Mouse (Mus musculus) layer of hippocampus, postnatal 14 days (tissue): ENCODE measurements around the gene Gm12184. TPM values are rescaled to one million over a fixed set of nuclear protein-coding genes. Genes with fewer than 3 reads are reported as not detected.
"Not testable (repeated sequence)": the region's sequence is repeated elsewhere in the genome, so short reads cannot be mapped to it uniquely, and the experiment has no call there.

Experiments used
- DNase-seq, 2 experiments: peaks; one replicate each; pipeline ENCODE4 v3.0.0; 2021 to 2022; ENCODE audit warnings: low spot score in 2 of 2, mixed read lengths in 1 of 2
- total RNA-seq, 2 experiments: library from RNA; stranded (reverse); gene quantifications; 2 replicates each; pipeline ENCODE4 v1.2.3; 2021

Gm12184 gene
- total RNA-seq, 2 experiments from 2014 or later, result 1.4 to 1.9 TPM

GRCm38 (mm10) chr11:48850240-48850639 is 23.8 kb upstream of the Gm12184 start:
- DNase-seq, result no peak

DNA sequence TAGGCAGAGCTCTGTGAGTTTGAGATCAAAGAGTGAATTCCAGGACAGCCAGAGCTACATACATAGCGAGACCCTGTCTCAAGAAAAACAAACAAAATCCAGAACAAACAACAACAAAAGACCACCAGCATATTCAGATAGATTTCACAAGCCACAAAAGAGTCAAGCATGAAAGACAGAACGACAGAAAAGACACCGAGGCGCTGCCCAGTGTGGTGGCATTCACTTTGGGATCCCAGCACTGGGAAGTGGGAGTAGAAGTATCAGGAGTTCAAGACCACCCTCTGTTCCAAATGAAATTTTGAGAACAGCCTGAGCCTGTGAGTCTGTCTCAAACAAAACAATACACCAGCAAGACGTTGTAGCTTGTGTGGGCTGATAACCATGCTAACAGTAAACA is 20.4 kb upstream of the Gm12184 start:
- no peak for DNase-seq

DNA sequence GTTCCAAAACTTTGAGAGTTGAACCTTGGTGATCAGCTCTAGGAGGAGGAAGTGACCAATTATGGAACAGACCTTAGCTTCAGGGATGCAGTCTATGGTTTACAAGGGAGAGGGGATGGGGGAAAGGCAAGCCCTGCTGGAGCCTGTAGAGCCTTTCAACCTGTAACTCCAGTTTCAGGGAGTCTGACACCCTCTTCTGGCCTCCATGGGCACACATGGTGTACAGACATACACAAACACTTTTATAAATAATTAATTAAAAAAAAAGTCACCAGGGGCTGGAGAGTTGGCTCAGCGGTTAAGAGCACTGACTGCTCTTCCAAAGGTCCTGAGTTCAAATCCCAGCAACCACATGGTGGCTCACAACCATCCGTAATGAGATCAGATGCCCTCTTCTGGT is 19.9 kb upstream of the Gm12184 start:
- DNase-seq, result not testable (repeated sequence)

DNA sequence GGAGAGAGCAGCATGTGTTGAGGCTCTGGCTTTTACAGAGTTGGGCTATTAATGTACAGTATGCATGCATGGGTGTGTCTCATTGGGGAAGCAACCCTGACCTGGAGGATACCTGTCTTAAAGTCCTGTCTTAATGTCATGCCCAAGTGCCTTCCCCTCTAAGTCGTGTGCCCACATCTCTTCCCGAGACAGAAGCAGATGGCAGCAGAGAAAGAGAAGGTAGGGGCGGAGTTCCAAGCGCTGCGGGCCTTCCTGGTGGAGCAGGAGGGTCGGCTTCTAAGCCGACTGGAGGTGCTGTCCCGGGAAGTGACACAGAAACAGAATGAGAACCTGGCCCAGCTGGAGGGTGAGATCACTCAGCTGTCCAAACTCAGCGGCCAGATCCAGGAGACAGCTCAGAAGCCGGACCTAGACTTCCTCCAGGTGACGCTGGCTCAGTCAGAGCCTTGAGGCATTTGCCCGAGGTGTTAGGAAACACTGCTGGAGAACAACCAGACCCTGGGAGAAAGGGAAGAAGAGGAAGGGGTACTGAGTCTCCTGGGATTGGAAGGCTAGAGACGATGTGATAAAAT is 18.9 kb upstream of the Gm12184 start:
- no peak for DNase-seq

GRCm38 (mm10) chr11:48844309-48844708 is 17.9 kb upstream of the Gm12184 start:
- peak in 1 of 2 experiments; percentile 28 for DNase-seq

DNA sequence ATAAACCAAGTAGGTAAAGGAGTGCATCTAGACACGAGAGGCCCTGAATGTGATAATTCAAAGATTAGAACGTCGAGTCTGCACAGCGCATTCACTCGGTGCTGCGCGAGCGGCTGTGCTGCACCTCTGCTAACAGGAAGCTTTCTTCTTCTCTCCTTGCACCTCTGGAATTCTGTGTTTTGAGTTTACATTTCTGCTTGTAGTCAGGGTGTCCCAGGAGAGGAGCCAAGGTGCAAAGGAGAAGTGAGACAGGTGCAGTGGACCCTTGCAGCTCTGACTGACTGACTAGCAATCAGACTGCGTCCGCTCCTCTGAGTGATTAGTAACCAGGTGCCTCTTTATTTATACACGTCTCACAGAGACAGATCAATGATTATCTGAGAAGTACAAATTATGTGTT is 16.7 kb upstream of the Gm12184 start:
- DNase-seq, result no peak

GRCm38 (mm10) chr11:48842378-48842792 is 15.9 kb upstream of the Gm12184 start:
- no peak for DNase-seq

- DNase-seq, result no peak
Measured at GRCm38 (mm10) chr11:48841213-48841612, 14.8 kb upstream of the Gm12184 start.

- no peak for DNase-seq
Measured at GRCm38 (mm10) chr11:48840805-48841204, 14.3 kb upstream of the Gm12184 start.

DNA sequence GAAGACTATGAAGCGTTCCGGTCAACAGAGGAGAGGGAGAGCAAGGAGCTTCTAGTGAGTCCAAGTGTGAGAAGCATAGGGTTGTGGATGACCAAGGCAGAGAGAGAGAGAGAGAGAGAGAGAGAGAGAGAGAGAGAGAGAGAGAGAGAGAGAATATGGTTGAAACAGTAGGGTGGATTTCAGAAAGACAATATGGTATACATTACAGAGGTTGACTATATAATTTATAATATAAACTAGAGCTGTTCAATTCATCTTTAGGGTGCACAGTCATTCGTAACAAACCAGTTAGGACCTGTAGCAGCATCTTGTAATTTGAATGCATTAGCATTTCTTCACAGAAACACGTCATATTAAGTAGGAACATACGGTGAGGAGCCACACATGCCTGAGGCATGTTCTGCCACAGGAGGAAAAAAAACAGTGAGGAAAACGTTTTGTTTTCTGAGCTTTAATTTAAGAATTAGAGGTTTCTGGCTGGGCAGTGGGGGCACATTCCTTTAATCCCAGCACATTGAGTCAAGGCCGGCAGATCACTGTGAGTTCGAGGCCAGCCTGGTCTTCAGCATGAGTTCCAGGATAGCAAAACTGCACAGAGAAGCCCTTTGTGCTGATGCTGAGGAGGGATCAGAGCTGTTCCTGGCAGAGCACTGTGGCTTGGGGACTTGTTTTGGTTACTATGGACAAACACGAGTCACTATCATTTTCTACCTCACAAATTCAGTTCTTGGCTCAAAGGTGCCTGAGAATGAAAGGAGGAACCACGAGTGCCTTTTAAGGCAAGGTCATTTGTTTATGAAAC is 12.6 kb upstream of the Gm12184 start:
- DNase-seq, result no peak

GRCm38 (mm10) chr11:48838181-48838797 is 11.8 kb upstream of the Gm12184 start:
- DNase-seq, result no peak

DNA sequence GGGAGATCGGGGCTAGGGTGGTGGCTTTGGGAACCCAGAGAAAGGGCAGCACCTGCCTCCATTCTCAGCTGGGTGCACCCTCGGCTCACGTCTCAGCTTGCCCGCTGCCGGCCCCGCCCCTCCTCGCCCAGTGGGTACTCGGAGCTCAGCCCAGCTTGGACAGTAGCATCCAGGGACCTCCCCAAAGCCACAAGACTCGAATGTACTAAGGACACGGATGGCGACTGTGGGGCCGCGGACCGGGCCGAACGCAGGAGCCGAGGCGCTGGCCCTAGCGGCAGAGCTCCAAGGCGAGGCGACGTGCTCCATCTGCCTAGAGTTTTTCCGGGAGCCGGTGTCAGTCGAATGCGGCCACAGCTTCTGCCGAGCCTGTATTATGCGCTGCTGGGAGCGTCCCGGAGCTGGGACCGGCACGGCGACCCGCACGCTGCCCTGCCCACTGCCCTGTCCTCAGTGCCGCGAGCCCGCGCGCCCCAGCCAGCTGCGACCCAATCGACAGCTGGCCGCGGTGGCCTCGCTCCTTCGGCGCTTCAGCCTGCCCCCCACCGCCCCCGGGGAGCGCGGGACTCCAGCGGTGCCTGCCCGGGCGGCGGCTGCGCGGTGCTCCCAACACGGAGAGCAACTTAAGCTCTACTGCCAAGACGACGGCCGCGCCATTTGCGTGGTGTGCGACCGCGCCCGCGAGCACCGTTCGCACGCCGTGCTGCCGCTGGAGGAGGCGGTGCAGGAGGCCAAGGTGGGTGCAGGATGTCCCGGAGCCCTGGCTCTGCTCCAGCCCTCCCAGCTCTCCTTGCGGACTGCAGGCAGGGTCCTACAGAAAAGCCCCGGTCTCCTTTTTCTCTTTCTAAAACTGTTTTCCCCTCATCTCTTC is 11.1 kb upstream of the Gm12184 start:
- DNase-seq, result peak in 1 of 2 experiments; percentile 37

- no peak for DNase-seq
Measured at GRCm38 (mm10) chr11:48836990-48837309, 10.5 kb upstream of the Gm12184 start.

DNA sequence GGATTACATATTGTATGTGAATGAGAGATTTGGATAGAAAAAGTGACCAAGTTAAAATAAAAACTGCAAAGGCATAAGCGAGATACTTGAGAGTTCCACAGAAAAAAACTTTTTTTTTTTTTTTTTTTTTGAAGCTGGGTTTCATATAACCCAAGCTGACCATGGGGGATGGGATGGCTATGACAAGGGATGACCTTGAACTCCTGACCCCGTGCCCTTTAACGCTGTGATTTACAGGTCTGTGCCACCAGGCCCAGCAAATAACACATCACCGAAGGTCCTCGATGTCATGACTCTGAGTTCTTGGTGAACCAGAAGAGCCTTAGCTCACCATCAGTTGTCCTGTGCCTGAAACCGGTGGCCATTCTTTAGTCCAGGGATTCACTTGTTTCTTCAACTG is 9.5 kb upstream of the Gm12184 start:
- DNase-seq, result no peak

GRCm38 (mm10) chr11:48833731-48834639 is 7.5 kb upstream of the Gm12184 start:
- DNase-seq, result peak; percentile 92 to 95

DNA sequence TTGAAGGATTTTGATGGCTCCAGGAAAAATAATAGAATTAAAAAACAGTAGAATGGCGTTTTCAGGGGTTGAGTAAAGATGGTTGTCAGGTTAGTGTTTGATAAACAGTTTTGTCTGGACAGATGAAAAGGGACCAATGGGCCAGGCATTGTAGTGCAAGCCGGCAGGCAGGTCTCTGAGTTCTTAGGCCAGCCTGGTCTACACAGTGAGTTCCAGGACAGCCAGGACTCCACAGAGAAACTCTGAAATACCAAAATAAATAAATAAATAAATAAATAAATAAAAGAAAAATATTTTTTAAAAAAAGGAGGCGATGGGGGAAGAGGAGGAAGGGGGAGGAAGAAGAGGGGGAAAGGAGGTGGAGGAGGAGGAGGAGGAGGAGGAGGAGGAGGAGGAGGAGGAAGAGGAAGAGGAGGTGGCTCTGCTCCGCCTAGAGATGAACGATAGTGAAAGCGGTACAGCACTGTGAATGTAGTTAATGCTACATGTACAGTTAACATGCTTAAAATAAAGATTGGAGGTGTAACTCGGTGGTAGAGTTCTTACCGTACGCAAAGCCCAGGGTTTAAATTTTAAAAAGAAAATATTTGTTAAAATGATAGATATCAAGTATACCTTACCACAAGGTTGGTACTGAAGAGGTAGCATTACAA is 6.7 kb upstream of the Gm12184 start:
- no peak for DNase-seq

- no peak for DNase-seq
Measured at GRCm38 (mm10) chr11:48831273-48831672, 4.8 kb upstream of the Gm12184 start.

- no peak for DNase-seq
Measured at GRCm38 (mm10) chr11:48830279-48830678, 3.8 kb upstream of the Gm12184 start.

DNA sequence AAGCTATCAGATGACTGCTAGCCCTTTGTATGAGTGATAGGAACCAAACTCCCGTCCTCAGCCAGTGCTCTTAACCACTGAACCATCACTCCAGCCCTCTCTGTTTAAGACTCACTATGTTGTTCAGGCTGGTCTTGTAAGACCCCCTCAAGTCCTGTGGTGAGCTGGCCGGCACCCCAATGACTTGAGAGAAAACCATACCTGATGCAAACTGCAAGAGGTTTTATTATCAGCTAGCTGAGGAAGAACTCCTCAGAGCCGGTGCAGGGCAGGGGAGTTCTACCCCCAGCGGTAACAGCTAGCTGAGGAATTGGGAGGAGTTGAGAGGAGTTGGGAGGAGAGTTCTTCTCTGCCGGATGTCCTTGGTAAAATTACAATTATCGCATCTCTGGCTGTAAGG is 1.5 kb upstream of the Gm12184 start:
- DNase-seq, result no peak

DNA sequence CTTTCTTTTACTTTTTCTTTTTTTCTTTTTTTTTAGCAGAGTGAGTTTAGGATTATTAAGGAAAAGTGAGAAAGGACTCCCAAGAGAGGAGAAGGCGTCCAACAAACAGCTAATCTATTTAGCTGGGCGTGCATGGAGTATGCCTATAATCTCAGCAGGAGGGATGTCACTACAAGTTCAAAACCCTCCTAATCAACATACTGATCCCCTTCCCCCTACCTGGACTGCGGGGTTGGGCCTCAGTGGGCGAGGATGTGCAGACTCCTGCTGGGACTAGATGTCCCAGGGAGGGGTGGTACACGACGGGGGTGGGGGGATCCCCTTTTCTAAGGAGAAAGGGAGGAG is 269 bp upstream of the Gm12184 start:
- no peak for DNase-seq
